Mouse (Mus musculus): ENCODE data around the gene Styx. TPM values are rescaled to one million over a fixed set of nuclear protein-coding genes. Genes with fewer than 3 reads are reported as not detected.

Styx gene
- total and polyA plus RNA-seq, 3 experiments, result 33.3 to 102 (median 37.3) TPM

DNA sequence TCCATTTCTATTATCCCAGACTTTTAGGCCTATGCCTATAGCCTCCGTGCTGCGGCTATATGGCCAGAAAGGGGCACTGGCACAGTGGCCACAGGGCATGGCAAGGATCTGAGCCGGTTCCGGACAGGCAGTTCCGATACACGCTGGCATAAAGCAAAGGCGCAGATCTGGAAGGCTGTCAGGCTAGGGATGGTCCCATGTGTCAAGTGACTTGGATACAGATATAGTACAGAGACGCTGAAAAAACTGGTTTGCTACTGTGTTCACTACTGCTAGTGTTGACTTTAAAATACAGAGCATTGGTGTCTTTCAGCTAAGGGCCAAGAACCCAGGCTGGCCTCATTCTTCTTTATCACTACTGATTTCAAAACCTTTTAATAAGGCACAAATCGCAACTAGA is 106.1 kb downstream of the Styx start:
- no peaks in the 10 kb centered on the region for H3K36me3 ChIP-seq (replicated peaks)
- TF ChIP-seq TAL1 (conservative IDR thresholded peaks at IDR 0.05; ENCODE audit: low read depth, low read length) (no peak), POLR2AphosphoS5 (IDR thresholded peaks at IDR 0.05; ENCODE audit: insufficient replicate concordance, low read depth, low read length) (no peak), GATA2 (IDR thresholded peaks at IDR 0.05; ENCODE audit: borderline replicate concordance, low read depth, low read length) (no peak), CTCF (IDR thresholded peaks at IDR 0.05; ENCODE audit: low read depth, low read length) (no peak)
- peaks cover 69% of the 10 kb centered on the region for H3K4me1 ChIP-seq (ENCODE audit: insufficient read depth, low read depth, low read length)
- H3K4me3 ChIP-seq (ENCODE audit: low read depth, low read length), result peak overlapping the region; percentile 39; the same call in 1 of the 2 replicates
- DNase-seq (ENCODE audit: low spot score), result no peak
- ATAC-seq (ENCODE audit: extremely low read depth, insufficient number of reproducible peaks, low FRiP score, poor library complexity, severe bottlenecking), result no peak
- no peaks in the 10 kb centered on the region for H3K9me3 ChIP-seq (replicated peaks)
- no peaks in the 10 kb centered on the region for H3K27me3 ChIP-seq (ENCODE audit: insufficient read depth, low read length)

DNA sequence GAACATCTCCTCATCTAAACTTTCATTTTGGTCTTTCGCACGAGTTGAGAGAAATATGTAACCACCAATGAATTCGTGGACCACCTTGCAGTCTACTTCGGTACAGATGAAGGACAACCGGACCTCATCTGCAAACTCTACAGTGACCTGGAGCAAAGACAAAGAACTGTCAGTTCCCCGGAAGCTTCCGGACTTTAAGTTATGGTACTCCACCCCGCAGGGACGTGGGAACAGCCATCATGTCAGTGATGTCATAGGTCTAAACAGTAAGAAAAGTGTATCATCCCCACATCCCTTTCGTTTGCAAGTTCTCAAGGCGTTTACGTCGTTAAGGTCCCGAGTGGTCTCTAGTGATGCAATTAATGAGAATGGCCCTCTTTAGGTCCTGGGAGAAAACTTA is 109.0 kb downstream of the Styx start:
- ATAC-seq (ENCODE audit: extremely low read depth, insufficient number of reproducible peaks, low FRiP score, poor library complexity, severe bottlenecking) (no peak), DNase-seq (ENCODE audit: low spot score) (no peak)
- TF ChIP-seq GATA1 (IDR thresholded peaks at IDR 0.05; ENCODE audit: borderline replicate concordance, low read length), result no peak
- TF ChIP-seq POLR2AphosphoS5 (IDR thresholded peaks at IDR 0.05; ENCODE audit: insufficient replicate concordance, low read depth, low read length), result no peak
- no peak for TF ChIP-seq GATA2 (IDR thresholded peaks at IDR 0.05; ENCODE audit: borderline replicate concordance, low read depth, low read length)
- TF ChIP-seq CTCF (IDR thresholded peaks at IDR 0.05; ENCODE audit: low read depth, low read length), result no peak
- TF ChIP-seq TAL1 (conservative IDR thresholded peaks at IDR 0.05; ENCODE audit: low read depth, low read length), result no peak
- Histone ChIP-seq H3K36me3 (replicated peaks) (no peaks in the 10 kb centered on the region), H3K27me3 (ENCODE audit: insufficient read depth, low read length) (no peaks in the 10 kb centered on the region), H3K9me3 (replicated peaks) (no peaks in the 10 kb centered on the region), H3K4me3 (ENCODE audit: low read depth, low read length) (no peak overlapping the region), H3K4me1 (ENCODE audit: insufficient read depth, low read depth, low read length) (peaks cover 45% of the 10 kb centered on the region)

DNA sequence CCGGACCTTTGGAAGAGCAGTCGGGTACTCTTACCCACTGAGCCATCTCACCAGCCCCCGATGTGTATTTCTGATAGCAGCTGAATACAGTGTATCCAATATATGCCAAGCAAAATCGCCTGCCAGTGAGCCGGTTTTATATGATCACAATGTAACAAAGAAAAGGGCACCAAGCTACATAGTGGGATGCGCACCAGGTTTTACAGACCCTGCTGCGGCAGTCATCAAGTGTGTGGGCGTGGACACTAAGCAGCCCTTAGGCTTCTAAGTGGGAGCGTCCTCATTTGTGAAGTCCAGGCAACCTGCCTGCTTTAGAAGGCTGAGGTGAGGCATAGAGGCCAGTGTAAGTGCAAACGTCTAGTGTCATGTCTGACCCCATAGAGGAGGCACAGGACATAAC is 109.6 kb downstream of the Styx start:
- H3K36me3 ChIP-seq (replicated peaks), result no peaks in the 10 kb centered on the region
- no peak for ATAC-seq (ENCODE audit: extremely low read depth, insufficient number of reproducible peaks, low FRiP score, poor library complexity, severe bottlenecking)
- H3K27me3 ChIP-seq (ENCODE audit: insufficient read depth, low read length), result no peaks in the 10 kb centered on the region
- H3K4me1 ChIP-seq (ENCODE audit: insufficient read depth, low read depth, low read length), result peaks cover 39% of the 10 kb centered on the region
- DNase-seq (ENCODE audit: low spot score), result no peak
- H3K4me3 ChIP-seq (ENCODE audit: low read depth, low read length), result no peak overlapping the region
- TF ChIP-seq GATA1 (IDR thresholded peaks at IDR 0.05; ENCODE audit: borderline replicate concordance, low read length) (no peak), TAL1 (conservative IDR thresholded peaks at IDR 0.05; ENCODE audit: low read depth, low read length) (no peak), POLR2AphosphoS5 (IDR thresholded peaks at IDR 0.05; ENCODE audit: insufficient replicate concordance, low read depth, low read length) (no peak), CTCF (IDR thresholded peaks at IDR 0.05; ENCODE audit: low read depth, low read length) (no peak), GATA2 (IDR thresholded peaks at IDR 0.05; ENCODE audit: borderline replicate concordance, low read depth, low read length) (no peak)
- H3K9me3 ChIP-seq (replicated peaks), result no peaks in the 10 kb centered on the region

DNA sequence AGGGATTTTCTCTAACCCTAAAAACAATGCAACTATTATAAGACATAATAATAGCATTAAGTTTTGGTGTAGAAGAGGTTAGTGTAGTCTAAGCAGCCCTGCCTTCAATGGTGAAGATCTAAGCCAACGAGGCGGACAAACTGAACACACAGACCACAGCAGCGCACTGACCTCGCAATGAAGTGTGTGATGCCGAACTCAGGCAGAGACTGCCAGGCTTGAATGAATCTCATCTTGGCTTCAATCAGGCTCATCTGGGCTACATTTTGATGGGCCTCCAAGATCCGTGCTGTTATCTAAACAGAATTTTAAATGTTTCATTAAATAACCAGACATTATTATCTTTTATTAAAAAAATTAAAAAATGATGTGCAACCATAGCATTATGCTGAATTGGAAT is 111.1 kb downstream of the Styx start:
- H3K9me3 ChIP-seq (replicated peaks), result no peaks in the 10 kb centered on the region
- ATAC-seq (ENCODE audit: extremely low read depth, insufficient number of reproducible peaks, low FRiP score, poor library complexity, severe bottlenecking) (no peak), DNase-seq (ENCODE audit: low spot score) (no peak)

DNA sequence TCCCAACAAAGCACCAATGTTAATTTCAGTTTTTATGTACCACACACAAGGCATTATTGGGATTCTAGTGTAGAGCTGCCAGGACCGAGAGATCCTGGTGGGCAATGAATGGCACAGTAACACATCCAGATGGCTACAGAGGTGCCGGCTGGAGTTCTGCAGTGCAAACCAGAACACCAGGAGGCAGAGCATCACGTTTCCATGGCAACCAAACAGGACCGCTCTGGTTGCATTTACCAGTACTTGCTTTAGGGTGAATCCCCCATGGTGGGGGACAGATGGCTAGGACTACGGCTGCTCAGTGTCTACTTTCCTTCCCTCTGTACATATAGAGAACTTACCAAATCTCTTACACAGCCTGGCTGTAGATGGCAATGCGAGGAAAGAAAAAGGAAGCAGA is 111.5 kb downstream of the Styx start:
- no peaks in the 10 kb centered on the region for H3K9me3 ChIP-seq (replicated peaks)

More for the DNA sequence above, 111.1 kb downstream of the Styx start:
- Histone ChIP-seq H3K4me1 (ENCODE audit: insufficient read depth, low read depth, low read length) (peaks cover 30% of the 10 kb centered on the region), H3K27me3 (ENCODE audit: insufficient read depth, low read length) (no peaks in the 10 kb centered on the region), H3K4me3 (ENCODE audit: low read depth, low read length) (no peak overlapping the region), H3K36me3 (replicated peaks) (no peaks in the 10 kb centered on the region)
- TF ChIP-seq CTCF (IDR thresholded peaks at IDR 0.05; ENCODE audit: low read depth, low read length) (no peak), GATA2 (IDR thresholded peaks at IDR 0.05; ENCODE audit: borderline replicate concordance, low read depth, low read length) (no peak), GATA1 (IDR thresholded peaks at IDR 0.05; ENCODE audit: borderline replicate concordance, low read length) (no peak), TAL1 (conservative IDR thresholded peaks at IDR 0.05; ENCODE audit: low read depth, low read length) (no peak), POLR2AphosphoS5 (IDR thresholded peaks at IDR 0.05; ENCODE audit: insufficient replicate concordance, low read depth, low read length) (no peak)

DNA sequence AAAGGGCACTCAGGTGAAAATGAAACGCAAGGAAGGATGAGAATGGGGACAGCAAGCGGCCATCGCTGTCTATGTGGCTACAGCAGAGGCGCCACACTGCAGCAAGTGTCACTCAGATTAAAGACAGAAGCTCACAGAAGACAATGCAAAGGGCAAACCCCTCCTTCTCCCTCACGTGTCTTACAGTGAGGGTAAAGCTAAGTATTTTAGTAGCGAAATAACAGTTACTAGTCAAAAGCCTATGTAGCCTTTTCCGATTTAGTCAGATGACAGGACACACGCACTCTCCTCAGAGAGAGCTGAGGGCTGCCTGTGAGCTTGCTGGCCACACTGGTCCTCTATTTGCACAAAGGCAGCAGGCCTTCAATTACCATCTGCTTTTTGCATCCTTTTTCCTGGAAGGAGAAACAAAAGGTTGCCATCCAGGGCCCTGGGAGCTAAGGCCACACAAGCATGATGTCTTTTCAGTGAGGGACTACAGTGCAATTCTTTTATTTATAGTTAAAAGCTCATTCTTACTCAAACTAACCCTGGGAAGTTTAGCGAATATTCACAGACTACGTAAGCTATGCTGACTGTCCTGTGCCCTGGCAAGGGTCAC is 112.1 kb downstream of the Styx start:
- TF ChIP-seq TAL1 (conservative IDR thresholded peaks at IDR 0.05; ENCODE audit: low read depth, low read length), result no peak
- no peak for TF ChIP-seq CTCF (IDR thresholded peaks at IDR 0.05; ENCODE audit: low read depth, low read length)
- no peak for TF ChIP-seq GATA1 (IDR thresholded peaks at IDR 0.05; ENCODE audit: borderline replicate concordance, low read length)
- TF ChIP-seq GATA2 (IDR thresholded peaks at IDR 0.05; ENCODE audit: borderline replicate concordance, low read depth, low read length), result no peak
- TF ChIP-seq POLR2AphosphoS5 (IDR thresholded peaks at IDR 0.05; ENCODE audit: insufficient replicate concordance, low read depth, low read length), result no peak
- Histone ChIP-seq H3K36me3 (replicated peaks) (no peaks in the 10 kb centered on the region), H3K9me3 (replicated peaks) (no peaks in the 10 kb centered on the region), H3K27me3 (ENCODE audit: insufficient read depth, low read length) (no peaks in the 10 kb centered on the region), H3K4me3 (ENCODE audit: low read depth, low read length) (no peak overlapping the region), H3K4me1 (ENCODE audit: insufficient read depth, low read depth, low read length) (peaks cover 24% of the 10 kb centered on the region)
- DNase-seq (ENCODE audit: low spot score) (no peak), ATAC-seq (ENCODE audit: extremely low read depth, insufficient number of reproducible peaks, low FRiP score, poor library complexity, severe bottlenecking) (no peak)

More for the DNA sequence above, 111.5 kb downstream of the Styx start:
- H3K27me3 ChIP-seq (ENCODE audit: insufficient read depth, low read length), result no peaks in the 10 kb centered on the region
- DNase-seq (ENCODE audit: low spot score), result no peak
- no peak for ATAC-seq (ENCODE audit: extremely low read depth, insufficient number of reproducible peaks, low FRiP score, poor library complexity, severe bottlenecking)
- H3K36me3 ChIP-seq (replicated peaks), result no peaks in the 10 kb centered on the region
- H3K4me1 ChIP-seq (ENCODE audit: insufficient read depth, low read depth, low read length), result peaks cover 28% of the 10 kb centered on the region
- TF ChIP-seq POLR2AphosphoS5 (IDR thresholded peaks at IDR 0.05; ENCODE audit: insufficient replicate concordance, low read depth, low read length), result no peak
- no peak for TF ChIP-seq GATA2 (IDR thresholded peaks at IDR 0.05; ENCODE audit: borderline replicate concordance, low read depth, low read length)
- no peak for TF ChIP-seq GATA1 (IDR thresholded peaks at IDR 0.05; ENCODE audit: borderline replicate concordance, low read length)
- TF ChIP-seq TAL1 (conservative IDR thresholded peaks at IDR 0.05; ENCODE audit: low read depth, low read length), result no peak
- no peak for TF ChIP-seq CTCF (IDR thresholded peaks at IDR 0.05; ENCODE audit: low read depth, low read length)
- H3K4me3 ChIP-seq (ENCODE audit: low read depth, low read length), result no peak overlapping the region

Measured in G1E (cell line).